Mouse (Mus musculus): ENCODE results near the gene Rala. TPM values are rescaled to one million over a fixed set of nuclear protein-coding genes. Genes with fewer than 3 reads are reported as not detected.

Rala gene
- total RNA-seq, 2 experiments from 2014 or later = 58.7 to 59.4 TPM

GRCm38 (mm10) chr13:17857046-17857445 lies 87.0 kb downstream of the Rala start:
- Histone ChIP-seq H3K4me3 (no peak overlapping the region), H3K27ac (no peak overlapping the region)
- no peak for DNase-seq (ENCODE audit: low spot score in 2 of 2)
- no peak for TF ChIP-seq CTCF (conservative IDR thresholded peaks at IDR 0.05)

DNA sequence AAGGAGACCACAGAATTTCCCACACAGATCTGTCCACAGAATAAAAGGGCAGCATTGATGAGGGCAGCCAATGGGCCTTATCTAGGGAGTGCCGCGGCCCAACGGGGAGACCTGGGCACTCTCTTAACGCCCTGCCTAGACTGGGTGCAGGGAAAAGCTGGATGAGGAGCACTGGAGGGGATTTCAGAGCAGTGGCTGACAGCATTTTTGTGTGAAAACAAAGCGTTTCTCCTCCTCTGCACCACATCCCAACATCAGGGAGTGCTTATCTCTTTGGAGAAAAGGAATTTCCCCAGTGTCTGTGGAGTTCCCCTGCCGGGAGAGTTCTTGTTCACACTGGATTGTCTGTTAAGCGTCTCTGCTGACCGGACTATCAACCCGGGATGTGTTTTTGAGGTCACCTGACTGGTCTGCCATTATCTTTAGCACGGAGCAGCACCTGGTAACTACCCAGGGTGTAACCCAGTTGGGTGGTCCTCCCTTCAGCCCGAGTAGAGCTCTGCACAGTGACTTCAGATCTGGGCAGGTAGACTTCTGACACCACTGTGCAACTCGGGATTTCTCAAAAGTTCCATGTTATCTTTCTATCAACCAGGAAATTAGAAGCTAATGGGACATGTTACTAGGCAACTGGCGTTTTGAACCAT lies 88.4 kb downstream of the Rala start:
- no peak overlapping the region for H3K4me3 ChIP-seq
- TF ChIP-seq CTCF (conservative IDR thresholded peaks at IDR 0.05) = no peak
- DNase-seq (ENCODE audit: low spot score in 2 of 2) = no peak
- H3K27ac ChIP-seq = no peak overlapping the region

- H3K27ac ChIP-seq = no peak overlapping the region
- DNase-seq (ENCODE audit: low spot score in 2 of 2) = no peak
- no peak for TF ChIP-seq CTCF (conservative IDR thresholded peaks at IDR 0.05)
- no peak overlapping the region for H3K4me3 ChIP-seq
Measured at GRCm38 (mm10) chr13:17854755-17855154, 89.3 kb downstream of the Rala start.

DNA sequence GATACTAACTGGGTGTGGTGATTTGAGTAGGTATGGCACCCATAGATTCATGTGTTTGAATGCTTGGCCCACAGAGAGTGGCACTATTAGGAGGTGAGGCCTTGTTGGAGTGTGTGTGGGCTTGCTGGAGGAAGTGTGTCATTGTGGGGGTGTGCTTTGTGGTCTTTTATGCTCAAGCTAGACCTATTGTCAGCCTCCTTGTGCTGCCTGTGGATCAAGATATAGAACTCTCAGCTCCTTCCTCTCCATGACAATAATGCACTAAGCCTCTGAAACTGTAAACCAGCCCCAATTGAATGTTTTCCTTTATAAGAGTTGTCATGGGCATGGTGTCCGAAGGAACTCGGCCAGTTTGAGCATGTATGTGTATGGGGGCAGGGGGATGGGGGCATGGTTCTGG lies 100.7 kb downstream of the Rala start:
- no peak for DNase-seq (ENCODE audit: low spot score in 2 of 2)
- H3K27ac ChIP-seq = no peak overlapping the region
- no peak overlapping the region for H3K4me3 ChIP-seq
- no peak for TF ChIP-seq CTCF (conservative IDR thresholded peaks at IDR 0.05)

- Histone ChIP-seq H3K4me3 (no peak overlapping the region), H3K27ac (no peak overlapping the region)
- DNase-seq (ENCODE audit: low spot score in 2 of 2) = no peak
- TF ChIP-seq CTCF (conservative IDR thresholded peaks at IDR 0.05) = no peak
Measured at GRCm38 (mm10) chr13:17842756-17843155, 101.3 kb downstream of the Rala start.

DNA sequence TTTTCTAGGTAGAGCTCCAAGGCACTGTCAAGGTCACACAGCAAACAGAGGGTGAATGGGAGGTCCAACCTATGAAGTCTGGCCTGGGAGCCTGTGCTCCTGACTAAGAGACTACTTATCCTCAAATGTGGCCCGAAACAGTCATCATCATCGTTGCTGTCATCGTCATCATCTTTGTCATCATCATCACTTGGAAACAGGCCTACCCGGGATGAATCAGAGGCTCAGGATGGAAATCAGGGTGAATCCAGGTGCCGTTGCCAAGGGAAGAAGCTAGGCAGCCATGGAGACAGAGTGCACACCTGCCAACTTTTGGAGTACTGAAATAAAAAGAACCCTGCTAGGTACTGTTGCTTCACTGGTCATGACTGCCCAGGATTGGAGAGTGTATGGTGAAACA lies 104.9 kb downstream of the Rala start:
- Histone ChIP-seq H3K27ac (no peak overlapping the region), H3K4me3 (no peak overlapping the region)
- DNase-seq (ENCODE audit: low spot score in 2 of 2) = peak; percentile 19 to 40
- no peak for TF ChIP-seq CTCF (conservative IDR thresholded peaks at IDR 0.05)

- peak; percentile 32 to 67 for DNase-seq (ENCODE audit: low spot score in 2 of 2)
- H3K27ac ChIP-seq = no peak overlapping the region
- H3K4me3 ChIP-seq = no peak overlapping the region
- peak; percentile 84 for TF ChIP-seq CTCF (conservative IDR thresholded peaks at IDR 0.05)
Measured at GRCm38 (mm10) chr13:17838484-17838851, 105.6 kb downstream of the Rala start.

- no peak overlapping the region for H3K4me3 ChIP-seq
- TF ChIP-seq CTCF (conservative IDR thresholded peaks at IDR 0.05) = peak; percentile 91
- H3K27ac ChIP-seq = no peak overlapping the region
- DNase-seq (ENCODE audit: low spot score in 2 of 2) = peak in 1 of 2 experiments; percentile 66
Measured at GRCm38 (mm10) chr13:17837610-17838483, 106.2 kb downstream of the Rala start.

DNA sequence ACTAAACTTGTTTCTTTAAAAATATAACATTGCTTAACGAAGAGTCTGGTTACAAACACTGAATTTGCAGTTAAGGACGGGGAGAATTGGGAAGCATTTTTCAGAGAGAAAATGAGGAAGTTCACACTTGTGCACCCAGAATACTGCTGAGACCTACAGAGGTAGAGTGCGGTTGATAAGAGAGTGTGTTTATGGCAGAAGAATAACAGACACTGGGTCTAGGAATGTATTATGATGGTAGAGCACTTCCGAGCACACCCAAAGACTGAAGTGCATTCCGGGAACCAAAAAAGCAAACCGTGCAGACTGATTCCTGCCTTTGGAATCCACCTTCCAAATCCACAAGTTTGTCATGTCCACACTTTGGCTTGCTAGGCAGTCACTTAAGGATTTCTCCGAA lies 107.2 kb downstream of the Rala start:
- no peak for TF ChIP-seq CTCF (conservative IDR thresholded peaks at IDR 0.05)
- Histone ChIP-seq H3K27ac (no peak overlapping the region), H3K4me3 (no peak overlapping the region)
- no peak for DNase-seq (ENCODE audit: low spot score in 2 of 2)

- no peak overlapping the region for H3K4me3 ChIP-seq
- H3K27ac ChIP-seq = no peak overlapping the region
- TF ChIP-seq CTCF (conservative IDR thresholded peaks at IDR 0.05) = no peak
- DNase-seq (ENCODE audit: low spot score in 2 of 2) = no peak
Measured at GRCm38 (mm10) chr13:17832940-17833339, 111.1 kb downstream of the Rala start.

Other genes starting within 250 kb of the Rala start
- 10 to 100 TPM; 17.1 to 18.5 TPM for gene Mplkip, start 249.0 kb downstream of the Rala start, total RNA-seq (2021)
- 1 to 10 TPM; 2.1 to 3.3 TPM for gene Sugct, start 248.7 kb downstream of the Rala start, total RNA-seq (2021)
- 10 to 100 TPM; 58.7 to 60.0 TPM for gene Cdk13, start 139.1 kb downstream of the Rala start, total RNA-seq (2021)
- 10 to 100 TPM; 21.6 to 23.2 TPM for gene Yae1d1, start 49.1 kb upstream of the Rala start, total RNA-seq (2021)

All from layer of hippocampus, adult 2 months (tissue).